ENCODE assay signal across 23 mouse cellular contexts in the genomic region with DNA sequence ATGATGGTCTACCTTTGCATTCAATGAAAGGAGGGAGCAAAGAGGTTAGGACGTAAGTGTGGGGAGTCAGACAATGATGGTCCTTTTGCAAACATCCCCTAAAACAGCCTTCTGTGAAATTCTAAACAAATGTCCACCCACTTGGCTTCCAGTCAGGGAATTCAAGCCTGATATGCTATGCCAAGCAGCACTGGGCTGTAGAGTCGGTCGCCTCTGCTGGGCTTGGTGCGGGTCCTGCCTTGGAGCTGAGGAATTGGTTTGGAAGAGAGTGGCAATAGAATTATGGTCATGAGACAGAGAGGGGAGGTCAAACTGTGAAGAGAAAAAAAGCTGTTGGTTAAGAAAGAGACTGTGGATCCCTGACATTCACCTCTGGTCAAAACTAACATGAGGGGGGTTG. TPM values are rescaled to one million over a fixed set of nuclear protein-coding genes. Genes with fewer than 3 reads are reported as not detected.
DNase-seq lines count a peak whose midpoint lies in the region; ATAC-seq and TF ChIP-seq lines count a peak whose summit lies in the region.
"Had no signal": no experiment of that assay in that cellular context is flagged by ENCODE, and none has a peak within 500 bp of the region (broad histone marks: within the 10 kb centered on the region; RNA-seq: fewer than 3 reads in every experiment).

No protein-coding gene starts in this region.

- no peak for ATAC-seq in hindbrain, embryonic 11.5 days (ENCODE audit: low FRiP score)
- ATAC-seq in hindbrain, postnatal 0 days, result no peak
- ATAC-seq in lung, embryonic 16.5 days (ENCODE audit: low read depth), result peak; percentile 48
- ATAC-seq in lung, postnatal 0 days, result no peak
- ATAC-seq in forebrain, embryonic 13.5 days, result no peak
- ATAC-seq: inflammation-experienced regulatory T-cells, adult 6 months had no signal

- H3K4me3 ChIP-seq in hindbrain, embryonic 11.5 days (ENCODE audit: low read depth, low read length), result no peak overlapping the region
- no peak overlapping the region for H3K4me3 ChIP-seq in hindbrain, postnatal 0 days (ENCODE audit: low read length)
- H3K4me3 ChIP-seq in lung, embryonic 16.5 days (ENCODE audit: low read length), result no peak overlapping the region
- H3K4me3 ChIP-seq in lung, postnatal 0 days (ENCODE audit: low read depth, low read length), result no peak overlapping the region
- no peak overlapping the region for H3K4me3 ChIP-seq in forebrain, embryonic 13.5 days
- no peak overlapping the region for H3K4me3 ChIP-seq in left cerebral cortex, adult 2 months
- H3K4me3 ChIP-seq: gastrocnemius, adult 2 months; heart, adult 2 months; heart, embryonic 12.5 days; midbrain, embryonic 15.5 days had no signal

- intact Hi-C loops in left cerebral cortex, adult 2 months (cut with DNase I), result no loop called here

- H3K9ac ChIP-seq in hindbrain, embryonic 11.5 days (ENCODE audit: low read depth, low read length), result no peak overlapping the region
- no peak overlapping the region for H3K9ac ChIP-seq in hindbrain, postnatal 0 days (replicated peaks; ENCODE audit: low read length)
- H3K9ac ChIP-seq in lung, embryonic 16.5 days (ENCODE audit: low read length), result no peak overlapping the region
- H3K9ac ChIP-seq in lung, postnatal 0 days (replicated peaks; ENCODE audit: low read depth), result no peak overlapping the region
- H3K9ac ChIP-seq in forebrain, embryonic 13.5 days, result no peak overlapping the region
- H3K9ac ChIP-seq: heart, embryonic 12.5 days; liver, embryonic 14.5 days; midbrain, embryonic 15.5 days had no signal

- no peak for TF ChIP-seq CTCF in hindbrain, postnatal 0 days (IDR thresholded peaks at IDR 0.05; ENCODE audit: low read depth)
- TF ChIP-seq CTCF in lung, postnatal 0 days (IDR thresholded peaks at IDR 0.05), result no peak
- TF ChIP-seq CTCF in left cerebral cortex, adult 2 months (IDR thresholded peaks at IDR 0.05), result no peak

- H3K9me3 ChIP-seq in hindbrain, embryonic 11.5 days (ENCODE audit: control insufficient read depth, low read length), result no peaks in the 10 kb centered on the region
- H3K9me3 ChIP-seq in hindbrain, postnatal 0 days (ENCODE audit: low read length), result no peaks in the 10 kb centered on the region
- H3K9me3 ChIP-seq in lung, embryonic 16.5 days (ENCODE audit: control insufficient read depth, low read length), result no peaks in the 10 kb centered on the region
- H3K9me3 ChIP-seq in lung, postnatal 0 days (ENCODE audit: low read length), result no peaks in the 10 kb centered on the region
- H3K9me3 ChIP-seq in forebrain, embryonic 13.5 days (replicated peaks), result no peaks in the 10 kb centered on the region
- H3K9me3 ChIP-seq: heart, embryonic 12.5 days; midbrain, embryonic 10.5 days; midbrain, embryonic 15.5 days had no signal

- H3K36me3 ChIP-seq in hindbrain, embryonic 11.5 days (ENCODE audit: control insufficient read depth, insufficient read depth, low read length), result no peaks in the 10 kb centered on the region
- H3K36me3 ChIP-seq in hindbrain, postnatal 0 days (ENCODE audit: insufficient read depth, low read length), result no peaks in the 10 kb centered on the region
- no peaks in the 10 kb centered on the region for H3K36me3 ChIP-seq in lung, embryonic 16.5 days (ENCODE audit: control insufficient read depth, insufficient read depth, low read length)
- no peaks in the 10 kb centered on the region for H3K36me3 ChIP-seq in lung, postnatal 0 days (ENCODE audit: insufficient read depth, low read length)
- H3K36me3 ChIP-seq in forebrain, embryonic 13.5 days (ENCODE audit: poor library complexity, severe bottlenecking), result no peaks in the 10 kb centered on the region
- H3K36me3 ChIP-seq: heart, embryonic 12.5 days; midbrain, embryonic 10.5 days; midbrain, embryonic 15.5 days had no signal

- H3K27me3 ChIP-seq in hindbrain, embryonic 11.5 days (ENCODE audit: control insufficient read depth, insufficient read depth, low read length), result peaks cover 68% of the 10 kb centered on the region
- peaks cover 6% of the 10 kb centered on the region; the same call in 1 of the 2 replicates for H3K27me3 ChIP-seq in hindbrain, postnatal 0 days (ENCODE audit: insufficient read depth, low read length)
- H3K27me3 ChIP-seq in lung, embryonic 16.5 days (ENCODE audit: control insufficient read depth, insufficient read depth, low read depth, low read length), result peaks cover 60% of the 10 kb centered on the region
- H3K27me3 ChIP-seq in lung, postnatal 0 days (replicated peaks; ENCODE audit: insufficient read depth, low read length), result peaks cover 35% of the 10 kb centered on the region
- H3K27me3 ChIP-seq in forebrain, embryonic 13.5 days, result peaks cover 8% of the 10 kb centered on the region; the same call in 1 of the 2 replicates

- 23% methylated on average over 4 of the region's 4 CpGs for WGBS in hindbrain, embryonic 11.5 days
- 35% methylated on average over 4 of the region's 4 CpGs for WGBS in hindbrain, postnatal 0 days
- 27% methylated on average over 4 of the region's 4 CpGs for WGBS in lung, embryonic 16.5 days
- WGBS in lung, postnatal 0 days, result 26% methylated on average over 4 of the region's 4 CpGs
- WGBS in forebrain, embryonic 13.5 days, result 32% methylated on average over 4 of the region's 4 CpGs

- H3K27ac ChIP-seq in hindbrain, embryonic 11.5 days (ENCODE audit: low read depth, low read length), result peak overlapping the region; percentile 49; the same call in 1 of the 2 replicates
- no peak overlapping the region for H3K27ac ChIP-seq in hindbrain, postnatal 0 days
- no peak overlapping the region for H3K27ac ChIP-seq in lung, embryonic 16.5 days (ENCODE audit: low read length)
- no peak overlapping the region for H3K27ac ChIP-seq in lung, postnatal 0 days (ENCODE audit: low read length)
- H3K27ac ChIP-seq in forebrain, embryonic 13.5 days, result peak overlapping the region; percentile 83
- H3K27ac ChIP-seq in left cerebral cortex, adult 2 months, result no peak overlapping the region
- H3K27ac ChIP-seq: gastrocnemius, adult 2 months; heart, adult 2 months; liver, embryonic 14.5 days; midbrain, embryonic 10.5 days; midbrain, embryonic 15.5 days had no signal

- TF ChIP-seq EP300 in lung, postnatal 0 days (IDR thresholded peaks at IDR 0.05), result no peak

- DNase-seq in hindbrain, embryonic 11.5 days (ENCODE audit: low spot score), result no peak
- DNase-seq in hindbrain, postnatal 0 days (ENCODE audit: low spot score), result no peak
- no peak for DNase-seq in lung, postnatal 0 days (ENCODE audit: low spot score)
- DNase-seq in left cerebral cortex, adult 2 months (ENCODE audit: extremely low spot score in 1 of 2, low spot score in 2 of 2), result no peak
- DNase-seq: adrenal gland, postnatal 25 days; B cell, adult 2 months; cerebellum, adult 18-20 months; gastrocnemius, adult 2 months; gastrocnemius, postnatal 36 days; heart, adult 2 months; kidney, adult 11 months; kidney, postnatal 14 days; layer of hippocampus, adult 9-11 months; liver; lung, postnatal 10 days; thymus, adult 2 months had no signal

- peaks cover 6% of the 10 kb centered on the region for H3K4me1 ChIP-seq in hindbrain, embryonic 11.5 days (replicated peaks; ENCODE audit: control insufficient read depth, insufficient read depth, low read length)
- H3K4me1 ChIP-seq in hindbrain, postnatal 0 days (ENCODE audit: insufficient read depth, low read length), result peaks cover 10% of the 10 kb centered on the region; the same call in 1 of the 2 replicates
- H3K4me1 ChIP-seq in lung, embryonic 16.5 days (replicated peaks; ENCODE audit: control insufficient read depth, insufficient read depth, low read length), result peaks cover 12% of the 10 kb centered on the region
- no peaks in the 10 kb centered on the region for H3K4me1 ChIP-seq in lung, postnatal 0 days (ENCODE audit: insufficient read depth, low read depth, low read length)
- H3K4me1 ChIP-seq in forebrain, embryonic 13.5 days, result peaks cover 76% of the 10 kb centered on the region

- H3K4me2 ChIP-seq in hindbrain, embryonic 11.5 days (replicated peaks; ENCODE audit: low read depth, low read length), result no peak overlapping the region
- H3K4me2 ChIP-seq in hindbrain, postnatal 0 days (ENCODE audit: low read depth, low read length), result no peak overlapping the region
- H3K4me2 ChIP-seq in lung, embryonic 16.5 days (ENCODE audit: low read depth, low read length), result no peak overlapping the region
- no peak overlapping the region for H3K4me2 ChIP-seq in lung, postnatal 0 days (replicated peaks; ENCODE audit: low read depth, low read length)
- no peak overlapping the region for H3K4me2 ChIP-seq in forebrain, embryonic 13.5 days
- H3K4me2 ChIP-seq: heart, embryonic 12.5 days; midbrain, embryonic 15.5 days had no signal

RNA-seq across cellular contexts. Expression of a gene that starts 20.3 kb away (rescaled TPM):
- polyA plus RNA-seq in hindbrain, embryonic 11.5 days (2014; fragmentation: Nextera tagmentation; extraction: Ambion mirVana), result 120 TPM in 2 replicates
- 2.0 and 2.8 TPM in 2 replicates for total RNA-seq in hindbrain, postnatal 0 days (2014; rRNA removed)
- polyA plus RNA-seq in hindbrain, postnatal 0 days (2015; fragmentation: Nextera tagmentation; extraction: Ambion mirVana), result 1.5 and 1.6 TPM in 2 replicates
- polyA plus RNA-seq in lung, embryonic 16.5 days (2015; fragmentation: Nextera tagmentation; extraction: Ambion mirVana), result 0.15 and 0.19 TPM in 2 replicates
- polyA plus RNA-seq in lung, postnatal 0 days (2015; fragmentation: Nextera tagmentation; extraction: Ambion mirVana), result 0.08 and 0.14 TPM in 2 replicates
- polyA plus RNA-seq in forebrain, embryonic 13.5 days (2015; fragmentation: Nextera tagmentation; extraction: Ambion mirVana), result 7.1 and 9.3 TPM in 2 replicates
- 10 to 100 TPM; 30.9 to 34.3 TPM for total RNA-seq in left cerebral cortex, adult 2 months (2021)
- total RNA-seq: gastrocnemius, adult 2 months; gastrocnemius, postnatal 36 days; heart, adult 2 months had no signal
- polyA plus RNA-seq: inflammation-experienced regulatory T-cells, adult 6 months had no signal

RNA-seq across cellular contexts. Expression of a gene that starts 35.8 kb away (rescaled TPM):
- 41.1 and 42.3 TPM in 2 replicates for polyA plus RNA-seq in hindbrain, embryonic 11.5 days (2014; fragmentation: Nextera tagmentation; extraction: Ambion mirVana)
- 20.0 and 34.0 TPM in 2 replicates for total RNA-seq in hindbrain, postnatal 0 days (2014; rRNA removed)
- polyA plus RNA-seq in hindbrain, postnatal 0 days (2015; fragmentation: Nextera tagmentation; extraction: Ambion mirVana), result 16.1 and 17.8 TPM in 2 replicates
- polyA plus RNA-seq in lung, embryonic 16.5 days (2015; fragmentation: Nextera tagmentation; extraction: Ambion mirVana), result 22.0 and 25.0 TPM in 2 replicates
- polyA plus RNA-seq in lung, postnatal 0 days (2015; fragmentation: Nextera tagmentation; extraction: Ambion mirVana), result 12.1 and 12.2 TPM in 2 replicates
- polyA plus RNA-seq in forebrain, embryonic 13.5 days (2015; fragmentation: Nextera tagmentation; extraction: Ambion mirVana), result 32.3 and 38.1 TPM in 2 replicates
- 10 to 100 TPM; 21.4 to 26.7 TPM for total RNA-seq in left cerebral cortex, adult 2 months (2021)

RNA-seq across cellular contexts. Expression of a gene that starts 51.6 kb away (rescaled TPM):
- polyA plus RNA-seq in hindbrain, embryonic 11.5 days (2014; fragmentation: Nextera tagmentation; extraction: Ambion mirVana), result 5.5 and 6.8 TPM in 2 replicates
- total RNA-seq in hindbrain, postnatal 0 days (2014; rRNA removed), result 12.5 and 13.1 TPM in 2 replicates
- polyA plus RNA-seq in hindbrain, postnatal 0 days (2015; fragmentation: Nextera tagmentation; extraction: Ambion mirVana), result 3.6 and 4.5 TPM in 2 replicates
- 24.7 and 29.8 TPM in 2 replicates for polyA plus RNA-seq in lung, embryonic 16.5 days (2015; fragmentation: Nextera tagmentation; extraction: Ambion mirVana)
- 18.9 and 21.6 TPM in 2 replicates for polyA plus RNA-seq in lung, postnatal 0 days (2015; fragmentation: Nextera tagmentation; extraction: Ambion mirVana)
- polyA plus RNA-seq in forebrain, embryonic 13.5 days (2015; fragmentation: Nextera tagmentation; extraction: Ambion mirVana), result 3.1 and 4.2 TPM in 2 replicates
- total RNA-seq in left cerebral cortex, adult 2 months (2021), result 1 to 10 TPM; 8.0 to 9.5 TPM
- polyA plus RNA-seq: inflammation-experienced regulatory T-cells, adult 6 months had no signal

Comparison
In these comparisons a context has a peak if more than half of its experiments do, and no peak if none do; other contexts are left out.
1. H3K27ac ChIP-seq: peak in hindbrain, embryonic 11.5 days (single experiment) and forebrain, embryonic 13.5 days (single experiment); none in hindbrain, postnatal 0 days (single experiment), lung, embryonic 16.5 days (single experiment), lung, postnatal 0 days (single experiment) and left cerebral cortex, adult 2 months (single experiment).
2. RNA of a gene that starts 20.3 kb away (polyA plus RNA-seq): 120 TPM in hindbrain, embryonic 11.5 days; 7.1 to 9.3 TPM in forebrain, embryonic 13.5 days, 1.5 to 1.6 TPM in hindbrain, postnatal 0 days, 0.15 to 0.19 TPM in lung, embryonic 16.5 days and 0.08 to 0.14 TPM in lung, postnatal 0 days; every median in the first group is over 10 times any median in the second.